Mouse (Mus musculus): ENCODE data around the gene Ptgr1. TPM values are rescaled to one million over a fixed set of nuclear protein-coding genes. Genes with fewer than 3 reads are reported as not detected.
A peak's percentile ranks its signal among the peaks of the same experiment; 100 is the strongest.

Gene Ptgr1
- polyA plus RNA-seq, 1 experiment from 2014 or later: 10.7 TPM

DNA sequence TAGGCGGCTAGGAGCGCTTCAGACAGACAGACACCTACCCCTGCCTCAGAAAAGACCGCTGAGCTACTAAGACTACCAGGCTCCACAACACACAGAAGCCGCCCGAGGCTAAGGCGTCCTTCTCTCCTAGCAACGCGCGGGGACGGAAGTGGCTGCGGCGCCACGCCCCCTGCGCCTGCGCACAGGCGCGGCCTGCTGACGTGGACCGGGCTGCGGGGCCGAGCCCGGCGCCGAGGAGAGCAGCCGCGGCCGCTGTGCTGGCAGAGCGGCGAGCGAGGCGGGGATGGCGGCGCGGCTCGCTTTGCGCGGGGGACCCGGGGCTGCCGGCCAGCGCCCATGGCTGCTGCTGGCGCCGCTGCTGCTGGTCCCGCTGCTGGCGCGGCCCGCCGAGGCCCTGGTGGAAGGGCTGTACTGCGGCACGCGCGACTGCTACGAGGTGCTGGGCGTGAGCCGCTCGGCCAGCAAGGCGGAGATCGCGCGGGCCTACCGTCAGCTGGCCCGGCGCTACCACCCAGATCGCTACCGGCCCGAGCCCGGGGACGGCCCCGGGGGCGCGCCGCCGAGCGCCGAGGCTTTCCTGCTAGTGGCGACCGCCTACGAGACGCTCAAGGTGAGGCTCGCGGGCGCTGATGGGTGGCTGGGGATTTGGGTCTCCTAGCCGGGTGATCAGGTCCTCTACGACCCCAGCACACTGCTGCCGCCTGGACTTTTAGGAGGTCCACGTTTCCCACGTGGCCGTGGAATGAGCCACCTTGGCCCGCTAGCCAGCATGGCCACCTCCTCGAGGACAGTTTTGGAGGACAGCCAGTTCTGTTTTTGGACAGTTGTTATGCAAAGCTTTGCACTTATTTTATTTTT is 16.3 kb upstream of the Ptgr1 start, which contains the start of gene Gm20503:
TSS of gene Gm20503 (plus strand) at position 263 of the 858 bp plus-strand sequence.
- ATAC-seq (ENCODE audit: insufficient number of reproducible peaks, insufficient read depth, low FRiP score, low read depth): peak; percentile 95
- Histone ChIP-seq H3K9me3 (ENCODE audit: control insufficient read depth, low read length) (no peaks in the 10 kb centered on the region), H3K4me2 (ENCODE audit: low read length) (peak within 1 kb of the TSS; percentile 92), H3K27me3 (ENCODE audit: control insufficient read depth, insufficient read depth, low read length) (no peaks in the 10 kb centered on the region), H3K4me1 (ENCODE audit: control insufficient read depth in 2 of 2, insufficient read depth in 2 of 2, low read length in 2 of 2) (peaks cover 8 to 22% of the 10 kb centered on the region in 2 experiments), H3K27ac (replicated peaks in 1 of 2; ENCODE audit: control insufficient read depth in 1 of 2, insufficient read depth in 1 of 2, low read depth in 2 of 2, low read length in 2 of 2) (peak within 1 kb of the TSS; percentile 64 to 87; a peak in 3 of 4 replicates), H3K36me3 (ENCODE audit: control insufficient read depth, insufficient read depth, low read length) (no peaks in the 10 kb centered on the region), H3K4me3 (ENCODE audit: control insufficient read depth in 1 of 2, insufficient read depth in 1 of 2, low read depth in 1 of 2, low read length in 2 of 2) (peak within 1 kb of the TSS; percentile 74 to 82), H3K9ac (ENCODE audit: low read length) (peak within 1 kb of the TSS; percentile 88)
- under 1% methylated on average over 80 of the region's 89 CpGs for WGBS

DNA sequence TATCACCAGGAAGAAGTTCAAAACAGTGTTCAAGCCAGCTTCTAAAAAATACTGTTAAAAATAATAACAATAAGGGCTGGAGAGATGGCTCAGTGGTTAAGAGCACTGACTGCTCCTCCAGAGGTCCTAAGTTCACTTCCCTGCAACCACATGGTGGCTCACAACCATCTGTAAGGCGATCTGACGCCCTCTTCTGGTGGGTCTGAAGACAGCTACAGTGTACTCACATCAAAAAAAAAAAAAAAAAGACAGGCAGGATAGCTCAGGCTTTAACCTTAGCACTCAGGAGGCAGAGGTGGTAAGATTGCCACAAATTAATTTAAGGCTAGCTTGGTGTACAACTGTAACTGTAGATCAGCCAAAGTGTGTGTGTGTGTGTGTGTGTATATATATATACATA is 13.7 kb upstream of the Ptgr1 start:
- WGBS: 0% methylated on average over 2 of the region's 2 CpGs
- H3K9ac ChIP-seq (ENCODE audit: low read length): no peak overlapping the region
- H3K36me3 ChIP-seq (ENCODE audit: control insufficient read depth, insufficient read depth, low read length): no peaks in the 10 kb centered on the region
- no peaks in the 10 kb centered on the region for H3K9me3 ChIP-seq (ENCODE audit: control insufficient read depth, low read length)
- H3K4me3 ChIP-seq (ENCODE audit: control insufficient read depth in 1 of 2, insufficient read depth in 1 of 2, low read depth in 1 of 2, low read length in 2 of 2): no peak overlapping the region
- H3K27ac ChIP-seq (replicated peaks in 1 of 2; ENCODE audit: control insufficient read depth in 1 of 2, insufficient read depth in 1 of 2, low read depth in 2 of 2, low read length in 2 of 2): no peak overlapping the region
- H3K4me1 ChIP-seq (ENCODE audit: control insufficient read depth in 2 of 2, insufficient read depth in 2 of 2, low read length in 2 of 2): peaks cover 5 to 25% of the 10 kb centered on the region in 2 experiments; a peak in 3 of 4 replicates
- no peaks in the 10 kb centered on the region for H3K27me3 ChIP-seq (ENCODE audit: control insufficient read depth, insufficient read depth, low read length)
- no peak overlapping the region for H3K4me2 ChIP-seq (ENCODE audit: low read length)
- ATAC-seq (ENCODE audit: insufficient number of reproducible peaks, insufficient read depth, low FRiP score, low read depth): no peak

DNA sequence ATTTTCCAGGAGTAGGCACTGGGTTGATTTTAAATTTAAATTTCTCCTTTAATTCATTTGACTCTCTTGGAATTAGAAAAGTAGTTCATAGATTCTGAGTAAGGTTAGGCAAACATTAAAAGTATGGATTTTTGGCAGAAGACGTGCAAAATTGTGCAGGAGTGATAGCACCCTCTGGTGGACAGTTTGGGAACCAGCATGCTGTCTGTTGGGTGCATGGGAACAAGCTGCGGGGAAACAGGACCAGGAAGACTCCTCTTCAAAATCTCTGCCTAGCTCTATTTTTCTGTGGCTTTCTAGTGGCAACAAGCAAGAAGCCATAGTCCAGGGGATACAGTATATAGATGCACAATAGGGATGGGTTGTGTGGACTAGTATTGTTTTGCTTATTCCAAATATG is 12.8 kb upstream of the Ptgr1 start:
- Histone ChIP-seq H3K9me3 (ENCODE audit: control insufficient read depth, low read length) (no peaks in the 10 kb centered on the region), H3K36me3 (ENCODE audit: control insufficient read depth, insufficient read depth, low read length) (no peaks in the 10 kb centered on the region), H3K9ac (ENCODE audit: low read length) (no peak overlapping the region), H3K27me3 (ENCODE audit: control insufficient read depth, insufficient read depth, low read length) (no peaks in the 10 kb centered on the region), H3K4me1 (ENCODE audit: control insufficient read depth in 2 of 2, insufficient read depth in 2 of 2, low read length in 2 of 2) (peaks cover 4 to 15% of the 10 kb centered on the region in 2 experiments; a peak in 3 of 4 replicates), H3K4me3 (ENCODE audit: control insufficient read depth in 1 of 2, insufficient read depth in 1 of 2, low read depth in 1 of 2, low read length in 2 of 2) (no peak overlapping the region), H3K27ac (replicated peaks in 1 of 2; ENCODE audit: control insufficient read depth in 1 of 2, insufficient read depth in 1 of 2, low read depth in 2 of 2, low read length in 2 of 2) (no peak overlapping the region), H3K4me2 (ENCODE audit: low read length) (no peak overlapping the region)
- no peak for ATAC-seq (ENCODE audit: insufficient number of reproducible peaks, insufficient read depth, low FRiP score, low read depth)
- 15% methylated on average over 2 of the region's 2 CpGs for WGBS

DNA sequence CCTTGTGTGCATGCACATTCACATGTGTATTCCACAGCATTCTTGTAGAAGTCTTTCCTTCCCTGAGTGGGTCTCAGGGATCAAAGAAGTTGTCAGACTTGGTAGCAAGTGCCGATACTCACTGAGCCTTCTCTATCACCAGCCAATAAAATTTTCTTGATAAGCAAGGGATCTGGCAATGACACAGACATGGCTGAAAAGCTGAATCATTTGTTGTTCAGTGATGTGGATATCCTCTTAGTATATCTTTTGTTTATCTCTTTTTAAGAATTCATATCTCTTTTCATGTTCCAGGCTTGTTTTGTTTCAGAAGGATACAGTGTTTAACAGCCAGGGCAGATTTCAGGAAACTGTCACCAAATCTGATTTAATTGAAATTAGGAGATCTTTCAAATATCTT is 11.8 kb upstream of the Ptgr1 start:
- H3K4me2 ChIP-seq (ENCODE audit: low read length): no peak overlapping the region
- no peak overlapping the region for H3K9ac ChIP-seq (ENCODE audit: low read length)
- H3K27ac ChIP-seq (replicated peaks in 1 of 2; ENCODE audit: control insufficient read depth in 1 of 2, insufficient read depth in 1 of 2, low read depth in 2 of 2, low read length in 2 of 2): no peak overlapping the region
- 70% methylated on average over 1 of the region's 1 CpGs for WGBS
- no peaks in the 10 kb centered on the region for H3K27me3 ChIP-seq (ENCODE audit: control insufficient read depth, insufficient read depth, low read length)
- no peaks in the 10 kb centered on the region for H3K36me3 ChIP-seq (ENCODE audit: control insufficient read depth, insufficient read depth, low read length)
- H3K4me1 ChIP-seq (ENCODE audit: control insufficient read depth in 2 of 2, insufficient read depth in 2 of 2, low read length in 2 of 2): peaks cover 2 to 5% of the 10 kb centered on the region in 2 experiments; a peak in 3 of 4 replicates
- no peaks in the 10 kb centered on the region for H3K9me3 ChIP-seq (ENCODE audit: control insufficient read depth, low read length)
- no peak for ATAC-seq (ENCODE audit: insufficient number of reproducible peaks, insufficient read depth, low FRiP score, low read depth)
- H3K4me3 ChIP-seq (ENCODE audit: control insufficient read depth in 1 of 2, insufficient read depth in 1 of 2, low read depth in 1 of 2, low read length in 2 of 2): no peak overlapping the region

DNA sequence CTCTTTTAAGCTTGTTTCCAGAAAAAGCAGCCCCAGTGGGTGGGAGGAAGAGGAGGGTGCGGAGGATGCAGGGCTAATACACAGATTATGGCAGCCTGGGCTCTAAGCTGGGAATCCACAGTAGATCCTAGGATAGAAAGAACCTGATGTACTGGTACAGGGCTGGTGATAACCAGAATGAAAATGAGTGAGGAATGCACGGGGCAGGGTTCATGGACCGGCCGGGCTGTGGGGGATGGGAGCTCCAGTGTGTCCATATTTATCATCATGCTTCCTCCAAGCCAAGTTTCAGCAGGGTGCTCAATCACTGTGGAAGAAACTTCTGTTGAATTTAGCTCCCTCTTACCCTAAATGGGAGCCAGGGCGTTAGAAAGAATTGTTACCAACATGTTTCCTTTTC is 10.2 kb upstream of the Ptgr1 start:
- H3K4me1 ChIP-seq (ENCODE audit: control insufficient read depth in 2 of 2, insufficient read depth in 2 of 2, low read length in 2 of 2): peaks cover 2 to 5% of the 10 kb centered on the region in 2 experiments
- no peaks in the 10 kb centered on the region for H3K27me3 ChIP-seq (ENCODE audit: control insufficient read depth, insufficient read depth, low read length)
- no peaks in the 10 kb centered on the region for H3K36me3 ChIP-seq (ENCODE audit: control insufficient read depth, insufficient read depth, low read length)
- H3K4me2 ChIP-seq (ENCODE audit: low read length): no peak overlapping the region
- ATAC-seq (ENCODE audit: insufficient number of reproducible peaks, insufficient read depth, low FRiP score, low read depth): no peak
- 38% methylated on average over 5 of the region's 5 CpGs for WGBS
- no peak overlapping the region for H3K4me3 ChIP-seq (ENCODE audit: control insufficient read depth in 1 of 2, insufficient read depth in 1 of 2, low read depth in 1 of 2, low read length in 2 of 2)
- no peak overlapping the region for H3K9ac ChIP-seq (ENCODE audit: low read length)
- no peak overlapping the region for H3K27ac ChIP-seq (replicated peaks in 1 of 2; ENCODE audit: control insufficient read depth in 1 of 2, insufficient read depth in 1 of 2, low read depth in 2 of 2, low read length in 2 of 2)
- H3K9me3 ChIP-seq (ENCODE audit: control insufficient read depth, low read length): no peaks in the 10 kb centered on the region

DNA sequence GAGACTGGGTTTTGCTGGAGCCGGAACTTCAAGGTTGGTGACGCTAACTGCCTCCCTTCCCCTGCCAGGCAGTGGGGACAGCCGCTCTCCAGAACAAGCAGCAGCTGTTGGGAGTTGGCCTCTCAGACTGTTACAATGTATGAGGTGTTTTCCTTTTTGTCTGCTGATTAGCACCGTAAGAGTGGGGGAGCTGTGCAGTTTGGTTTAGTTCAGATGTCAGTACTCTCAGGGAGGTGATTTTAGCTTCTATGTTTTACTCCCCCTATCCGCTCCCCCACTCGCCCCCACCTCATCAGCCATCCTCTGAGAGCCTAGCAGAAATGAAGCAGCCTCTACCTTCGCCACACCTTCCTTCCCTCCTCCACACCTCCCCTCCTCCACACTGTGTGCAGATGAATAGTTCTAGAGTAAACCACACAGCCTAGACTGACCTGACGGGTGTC is 8.4 kb upstream of the Ptgr1 start:
- no peak overlapping the region for H3K4me2 ChIP-seq (ENCODE audit: low read length)
- no peak for ATAC-seq (ENCODE audit: insufficient number of reproducible peaks, insufficient read depth, low FRiP score, low read depth)
- H3K4me3 ChIP-seq (ENCODE audit: control insufficient read depth in 1 of 2, insufficient read depth in 1 of 2, low read depth in 1 of 2, low read length in 2 of 2): no peak overlapping the region
- no peak overlapping the region for H3K9ac ChIP-seq (ENCODE audit: low read length)
- H3K27ac ChIP-seq (replicated peaks in 1 of 2; ENCODE audit: control insufficient read depth in 1 of 2, insufficient read depth in 1 of 2, low read depth in 2 of 2, low read length in 2 of 2): no peak overlapping the region
- 56% methylated on average over 8 of the region's 8 CpGs for WGBS
- H3K9me3 ChIP-seq (ENCODE audit: control insufficient read depth, low read length): no peaks in the 10 kb centered on the region
- no peaks in the 10 kb centered on the region for H3K36me3 ChIP-seq (ENCODE audit: control insufficient read depth, insufficient read depth, low read length)
- peaks cover 3 to 5% of the 10 kb centered on the region in 2 experiments for H3K4me1 ChIP-seq (ENCODE audit: control insufficient read depth in 2 of 2, insufficient read depth in 2 of 2, low read length in 2 of 2)
- H3K27me3 ChIP-seq (ENCODE audit: control insufficient read depth, insufficient read depth, low read length): no peaks in the 10 kb centered on the region

DNA sequence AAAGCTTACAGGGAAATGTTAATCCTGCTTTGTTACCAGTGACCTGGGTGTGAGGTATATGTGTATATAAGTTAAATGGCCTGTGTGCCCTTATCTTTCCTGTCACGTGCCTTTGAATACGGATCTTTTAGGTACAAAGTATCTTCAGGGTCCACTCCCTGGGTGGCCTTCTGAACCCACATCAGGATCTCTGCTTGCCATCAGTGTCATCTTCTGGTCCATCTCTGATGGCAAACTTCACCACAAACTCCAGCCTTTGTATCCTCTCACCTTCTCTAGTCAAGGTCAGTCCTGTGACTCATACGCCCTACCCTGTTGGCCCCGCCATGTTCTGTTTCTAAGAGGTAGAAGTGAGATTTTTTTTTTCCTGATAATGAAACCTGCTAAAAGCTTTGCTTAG is 7.8 kb upstream of the Ptgr1 start, which contains the start of gene Dnajc25:
TSS of gene Dnajc25 (plus strand) at position 301 of the 400 bp plus-strand sequence.
- Histone ChIP-seq H3K9me3 (ENCODE audit: control insufficient read depth, low read length) (no peaks in the 10 kb centered on the region), H3K36me3 (ENCODE audit: control insufficient read depth, insufficient read depth, low read length) (no peaks in the 10 kb centered on the region), H3K4me1 (ENCODE audit: control insufficient read depth in 2 of 2, insufficient read depth in 2 of 2, low read length in 2 of 2) (peaks cover 3 to 5% of the 10 kb centered on the region in 2 experiments), H3K27me3 (ENCODE audit: control insufficient read depth, insufficient read depth, low read length) (no peaks in the 10 kb centered on the region), H3K4me3 (ENCODE audit: control insufficient read depth in 1 of 2, insufficient read depth in 1 of 2, low read depth in 1 of 2, low read length in 2 of 2) (no peak within 1 kb of the TSS), H3K9ac (ENCODE audit: low read length) (no peak within 1 kb of the TSS), H3K27ac (replicated peaks in 1 of 2; ENCODE audit: control insufficient read depth in 1 of 2, insufficient read depth in 1 of 2, low read depth in 2 of 2, low read length in 2 of 2) (no peak within 1 kb of the TSS), H3K4me2 (ENCODE audit: low read length) (no peak within 1 kb of the TSS)
- 68% methylated on average over 4 of the region's 4 CpGs for WGBS
- no peak for ATAC-seq (ENCODE audit: insufficient number of reproducible peaks, insufficient read depth, low FRiP score, low read depth)
